Mouse (Mus musculus) left cerebral cortex, postnatal 36 days (tissue): ENCODE measurements around the gene Cic. TPM values are rescaled to one million over a fixed set of nuclear protein-coding genes. Genes with fewer than 3 reads are reported as not detected.

Experiments used
- DNase-seq, 2 experiments: peaks; one replicate each; pipeline ENCODE4 v3.0.0; 2021 to 2022; ENCODE audit warnings: low spot score in 2 of 2, mixed read lengths in 1 of 2
- intact Hi-C: fragments of 180-260 bp; cut with DNase I; formaldehyde crosslinking; loops from one replicate; pipeline ENCODE4 v1.15.1; 2025
- total RNA-seq, 2 experiments: library from RNA; stranded (reverse); gene quantifications; 2 replicates each; pipeline ENCODE4 v1.2.3; 2021

Gene Cic
- total RNA-seq, 2 experiments from 2014 or later, result 206 to 234 TPM

DNA sequence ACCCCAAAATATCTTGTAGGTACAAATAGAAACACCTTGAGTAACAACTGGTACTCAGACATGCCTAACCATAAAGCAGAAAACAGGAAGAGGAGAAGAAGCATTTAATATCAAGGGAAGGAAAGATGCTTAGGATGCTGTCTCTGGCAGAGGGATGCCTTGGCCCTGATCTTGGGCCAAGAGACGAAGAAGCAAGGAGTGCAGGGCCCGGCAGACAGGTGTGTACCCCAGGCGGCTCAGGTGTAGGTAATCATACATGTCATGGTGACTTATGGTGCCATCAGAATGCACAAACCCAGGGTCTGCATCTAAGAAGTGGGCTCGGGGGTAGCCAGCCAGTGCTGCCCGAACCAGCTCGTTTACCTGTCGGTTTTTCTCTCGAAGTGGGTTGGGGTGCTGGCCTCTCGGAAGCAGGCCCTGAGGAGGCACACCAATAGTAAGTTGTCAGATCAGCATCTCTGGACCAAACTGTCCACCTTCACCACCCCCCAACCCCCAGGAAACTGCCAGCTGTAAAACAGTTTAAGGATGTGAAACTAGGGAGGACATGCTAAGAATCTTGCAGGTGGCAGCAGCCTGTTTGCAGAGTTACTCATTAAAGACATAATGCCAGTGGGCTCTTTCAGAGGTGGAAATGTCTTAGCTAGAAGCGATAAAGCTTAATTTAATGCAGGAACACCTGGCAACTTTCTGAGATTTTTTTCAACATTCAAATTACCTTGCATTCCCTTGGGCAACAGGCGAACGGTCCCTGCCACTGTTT is 27.6 kb downstream of the Cic start:
- intact Hi-C loops, result no loop called here
- DNase-seq, result no peak

DNA sequence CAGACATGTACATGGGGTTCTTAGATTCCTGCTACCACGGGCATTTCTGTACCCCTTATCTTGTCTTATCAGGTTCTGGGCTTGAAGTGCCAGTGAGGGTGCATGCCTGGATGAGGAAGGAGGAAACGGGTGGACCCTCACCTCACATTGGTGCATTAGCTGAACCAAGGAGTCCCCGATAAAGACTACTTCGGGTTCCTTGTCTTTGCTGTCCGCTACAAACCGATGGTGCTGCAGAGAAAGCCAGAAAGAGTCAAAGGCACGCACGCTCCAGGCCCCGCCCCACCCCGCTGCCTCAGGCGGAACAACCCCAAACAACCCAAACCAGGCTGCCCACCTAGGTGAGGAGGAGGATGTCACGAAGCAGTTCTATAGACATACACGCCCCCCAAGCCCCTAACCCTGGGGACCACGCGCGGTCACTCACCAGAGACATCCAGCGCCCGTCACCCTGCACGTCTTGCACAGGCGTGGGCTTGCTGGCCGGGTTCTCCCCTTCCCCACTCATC is 29.5 kb downstream of the Cic start:
- intact Hi-C loops, result loop anchor here (2.0 kb wide), 1 partner anchor 14 kb away; no protein-coding TSS in a partner anchor
- DNase-seq, result no peak

DNA sequence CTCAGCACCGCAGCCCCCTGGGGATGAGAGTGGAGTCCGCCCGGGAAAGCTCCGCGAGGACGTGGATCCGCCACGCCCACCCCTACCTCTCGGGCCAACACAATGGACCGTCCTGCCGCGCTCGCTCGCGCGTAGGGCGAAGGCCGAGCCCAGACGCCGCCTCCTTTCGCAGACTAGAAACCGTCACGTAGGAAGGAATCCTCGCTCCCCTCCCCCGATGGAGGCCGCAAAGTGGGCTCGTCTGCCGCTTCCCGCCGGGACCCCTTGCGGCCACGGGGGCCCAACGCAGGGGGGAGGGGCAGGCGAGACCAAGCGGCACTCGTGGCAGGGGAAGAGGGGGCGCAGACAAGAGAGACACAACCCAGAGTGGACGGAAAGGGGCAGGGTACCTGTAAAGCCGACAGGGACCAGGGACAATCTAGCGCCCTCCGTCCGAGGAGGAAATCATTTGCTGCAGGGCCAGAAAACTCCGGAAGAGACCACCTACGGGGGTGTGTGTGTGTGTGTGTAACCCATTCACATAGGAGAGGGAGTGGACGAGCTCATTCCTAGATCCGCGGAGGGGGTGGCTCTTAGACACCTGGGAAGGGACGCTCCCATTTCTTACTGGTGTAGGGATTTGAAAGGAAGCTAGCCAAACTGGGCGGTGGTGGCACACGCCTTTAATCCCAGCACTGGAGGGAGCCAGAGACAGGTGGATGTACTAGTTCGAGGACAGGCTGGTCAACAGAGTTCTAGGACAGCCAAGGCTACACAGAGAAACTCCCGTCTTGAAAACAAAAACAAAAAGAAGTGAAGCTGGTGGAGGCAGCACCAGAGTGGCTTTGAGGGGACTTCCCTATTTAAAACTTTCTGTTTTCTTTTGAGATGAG is 30.2 kb downstream of the Cic start, which contains the start of gene Pafah1b3:
TSS of gene Pafah1b3 (minus strand) at position 533 of the 872 bp plus-strand sequence.
- peak; percentile 83 to 86 for DNase-seq
- intact Hi-C loops, result loop anchor here (2.0 kb wide), 1 partner anchor 15 kb away; no protein-coding TSS in a partner anchor

DNA sequence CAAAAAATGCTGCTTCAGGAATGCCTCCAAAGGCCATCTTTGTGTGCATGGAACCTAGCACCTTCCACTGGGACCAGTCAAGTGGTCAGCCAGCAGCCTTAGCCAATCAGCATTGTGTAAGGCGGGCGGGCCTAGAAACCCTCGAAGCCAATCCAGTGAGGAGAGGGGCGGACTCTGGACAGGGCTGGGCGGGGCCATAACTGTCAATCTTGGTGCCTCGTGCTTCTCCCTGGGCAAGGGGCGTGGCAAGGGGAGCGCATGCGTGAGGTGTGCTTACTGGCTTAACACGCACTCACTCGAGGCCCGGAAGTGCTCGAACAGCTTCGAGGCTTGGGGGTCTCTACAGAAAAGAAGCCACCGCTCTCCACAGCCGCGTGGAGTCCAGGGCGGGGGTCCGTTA is 33.6 kb downstream of the Cic start, which contains the start of gene Prr19:
TSS of gene Prr19 (plus strand) at position 349 of the 400 bp plus-strand sequence.
- intact Hi-C loops, result no loop called here
- DNase-seq, result no peak

DNA sequence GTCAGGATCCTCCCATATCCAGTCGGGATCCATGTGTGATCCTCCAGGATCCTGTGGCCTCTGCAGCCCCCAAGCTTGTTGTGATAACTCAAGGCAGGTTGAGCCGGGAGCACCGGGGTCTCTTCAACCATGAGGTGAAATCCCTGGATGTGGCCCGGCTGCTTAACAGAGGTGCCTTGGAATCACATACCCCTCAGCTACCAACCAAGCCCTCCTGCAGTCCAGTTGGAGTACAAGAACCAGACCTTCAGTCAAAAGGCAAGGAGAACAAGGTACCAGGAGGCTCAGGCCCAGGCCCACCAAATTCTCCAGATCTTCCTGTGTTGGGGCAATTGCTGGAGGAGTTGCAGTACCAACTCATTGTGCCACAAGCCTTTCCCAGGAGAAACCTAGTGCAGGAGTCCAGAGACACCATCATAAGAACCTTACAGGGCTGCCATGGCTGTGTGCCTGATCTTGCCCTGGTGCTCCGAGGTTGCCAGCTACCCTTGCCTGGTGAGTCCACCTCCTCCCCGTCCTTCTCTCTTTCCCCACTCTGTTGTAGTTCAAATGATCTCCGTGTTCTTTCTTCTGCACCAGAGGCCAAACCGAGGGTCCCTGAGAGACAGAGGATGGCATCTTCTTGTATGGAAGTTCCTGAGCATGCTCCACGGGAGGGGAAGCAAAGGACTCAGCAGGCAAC is 35.6 kb downstream of the Cic start:
- DNase-seq, result no peak
- intact Hi-C loops, result no loop called here

DNA sequence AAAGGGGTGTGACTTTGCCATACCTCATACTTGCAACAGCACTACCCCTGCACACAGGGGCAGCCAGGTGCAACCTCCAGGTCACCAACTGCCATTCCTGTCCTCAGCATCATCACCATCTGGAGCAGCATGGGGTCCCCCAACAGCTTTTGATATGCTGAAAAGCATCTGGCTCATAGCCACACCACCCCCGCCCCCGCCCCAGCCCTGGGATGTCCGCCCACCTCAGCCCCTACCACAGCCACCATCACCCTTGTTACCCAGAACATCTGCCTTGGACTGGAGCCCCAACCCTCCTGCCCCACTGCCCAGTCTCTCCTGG is 36.1 kb downstream of the Cic start:
- no peak for DNase-seq
- intact Hi-C loops, result no loop called here

DNA sequence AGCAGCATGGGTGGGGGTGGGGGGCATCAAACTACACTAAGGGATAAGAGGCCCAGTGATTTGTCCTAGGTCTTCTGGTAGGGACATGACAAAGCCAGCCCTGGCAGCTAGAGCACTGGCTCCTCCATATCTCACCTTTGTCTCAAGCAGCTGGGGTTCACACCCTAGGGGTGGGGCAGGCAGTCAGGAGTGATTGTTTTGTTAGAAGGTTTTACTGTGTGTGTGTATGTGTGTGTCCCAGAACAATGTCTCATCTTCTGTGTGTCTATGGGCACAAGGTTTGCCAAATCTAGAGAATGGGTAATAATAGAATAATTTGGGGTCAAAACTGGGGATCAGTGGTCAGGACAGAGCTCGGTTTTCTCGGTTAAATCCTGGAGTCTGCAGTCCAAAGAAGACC is 38.0 kb downstream of the Cic start:
- intact Hi-C loops, result no loop called here
- no peak for DNase-seq

DNA sequence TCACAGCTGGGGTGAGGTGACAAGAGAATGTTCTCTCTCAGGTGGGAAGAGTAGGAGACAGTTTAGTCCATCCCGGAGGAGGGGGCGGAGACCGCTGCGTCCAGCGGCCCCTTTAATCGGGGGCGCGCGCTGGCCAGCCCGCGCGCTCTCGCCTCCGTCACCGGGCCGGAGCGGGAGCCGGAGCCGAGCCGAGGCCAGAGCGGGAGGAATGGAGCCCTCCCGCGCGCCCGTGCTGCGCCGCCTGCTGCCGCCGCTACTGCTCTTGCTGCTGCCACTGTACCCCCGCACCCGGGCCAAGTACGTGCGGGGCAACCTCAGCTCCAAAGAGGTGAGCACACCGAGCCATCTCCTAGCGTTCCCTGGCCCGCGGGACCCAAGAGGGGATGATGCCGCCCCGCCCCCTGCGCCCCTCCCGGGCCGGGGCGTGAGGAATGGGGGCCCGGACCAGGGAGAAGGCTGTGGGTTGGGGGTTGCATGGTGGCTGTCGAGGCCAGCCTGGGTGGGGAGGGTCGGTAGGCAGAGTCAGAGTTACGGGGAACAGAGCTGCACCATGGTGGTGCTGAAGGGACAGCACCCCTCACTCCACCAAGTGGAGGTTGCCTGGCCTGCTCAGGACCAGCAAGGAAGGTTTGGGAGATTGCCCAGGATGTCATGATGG is 38.6 kb downstream of the Cic start, which contains the start of gene Tmem145:
TSS of gene Tmem145 (plus strand) at position 151 of the 658 bp plus-strand sequence.
- intact Hi-C loops, result no loop called here

DNA sequence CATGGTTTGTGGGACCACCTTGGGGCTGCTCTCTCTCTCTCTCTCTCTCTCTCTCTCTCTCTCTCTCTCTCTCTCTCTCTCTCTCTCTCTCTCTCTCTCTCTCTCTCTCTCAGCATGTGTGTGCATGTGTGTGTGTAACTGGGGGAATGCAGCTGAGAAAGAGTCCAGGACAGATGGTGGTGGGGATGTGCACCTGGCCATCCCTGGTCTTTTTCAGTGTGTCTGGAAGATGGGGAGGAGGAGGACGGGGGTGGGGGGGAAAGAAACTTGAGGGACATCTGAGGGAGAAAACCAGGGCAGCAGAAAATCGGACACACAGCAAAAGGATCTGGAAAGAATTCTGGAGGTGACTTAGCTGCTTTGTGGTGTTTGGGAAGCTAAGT is 39.1 kb downstream of the Cic start:
- intact Hi-C loops, result no loop called here
- DNase-seq, result no peak

More for the DNA sequence above, 38.6 kb downstream of the Cic start, which contains the start of gene Tmem145:
- peak; percentile 43 to 65 for DNase-seq

DNA sequence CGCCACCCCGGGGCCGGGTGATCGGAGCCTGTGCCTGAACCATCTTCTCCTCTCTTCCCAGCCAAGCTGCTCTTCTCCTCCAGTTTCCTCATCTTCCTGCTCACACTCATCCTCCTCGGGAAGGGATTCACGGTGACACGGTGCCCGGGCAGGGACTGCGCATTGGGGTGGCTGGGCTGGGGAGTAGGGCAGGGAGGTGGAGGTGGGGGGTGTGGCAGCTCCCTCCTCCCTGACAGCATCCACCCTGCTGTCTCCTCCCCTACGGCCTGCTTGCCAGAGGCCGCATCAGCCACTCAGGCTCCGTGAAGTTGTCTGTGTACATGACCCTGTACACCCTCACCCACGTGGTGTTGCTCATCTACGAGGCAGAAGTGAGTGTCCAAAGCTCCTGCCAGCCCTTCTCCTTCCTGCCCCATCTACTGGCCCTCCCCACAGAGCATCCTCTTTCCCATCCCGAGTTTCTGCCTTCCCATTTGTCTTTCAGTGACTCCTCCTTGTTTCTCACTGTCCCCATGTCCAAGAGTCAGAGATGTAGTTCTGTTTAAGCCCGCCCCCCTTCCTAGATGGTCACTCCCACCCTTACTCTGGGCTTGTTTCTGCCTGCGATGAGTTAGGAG is 41.3 kb downstream of the Cic start:
- DNase-seq, result no peak
- intact Hi-C loops, result no loop called here

DNA sequence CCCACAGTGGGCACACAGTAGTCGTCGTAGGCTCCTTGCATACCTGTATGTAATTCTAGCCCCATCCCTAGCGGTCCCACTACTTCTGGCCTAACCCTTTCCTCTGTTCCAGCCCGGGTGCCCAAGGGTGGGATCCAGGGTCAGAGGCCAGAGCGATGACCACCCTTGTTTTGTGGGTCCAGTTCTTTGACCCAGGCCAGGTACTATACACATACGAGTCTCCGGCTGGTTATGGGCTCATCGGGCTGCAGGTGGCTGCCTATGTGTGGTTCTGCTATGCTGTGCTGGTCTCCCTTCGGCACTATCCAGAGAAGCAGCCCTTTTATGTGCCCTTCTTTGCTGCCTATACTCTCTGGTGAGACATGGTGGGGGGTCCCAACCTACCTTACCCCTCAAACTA is 41.9 kb downstream of the Cic start:
- DNase-seq, result no peak
- intact Hi-C loops, result no loop called here

DNA sequence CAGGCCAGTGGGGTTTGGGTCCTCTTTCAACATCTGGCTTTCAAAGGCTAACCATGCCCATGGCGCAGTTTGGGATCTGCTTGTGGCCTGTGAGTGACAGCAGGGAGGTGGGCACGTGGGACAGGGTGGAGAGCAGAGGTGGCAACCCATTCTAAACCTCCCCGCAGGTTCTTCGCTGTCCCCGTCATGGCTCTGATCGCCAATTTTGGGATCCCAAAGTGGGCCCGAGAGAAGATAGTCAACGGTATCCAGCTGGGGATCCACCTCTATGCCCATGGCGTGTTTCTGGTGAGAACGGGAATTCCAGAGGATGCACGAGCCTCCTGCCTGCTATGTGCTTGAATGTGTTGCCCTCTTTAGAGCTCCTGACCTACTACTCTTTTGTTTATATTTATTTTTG is 43.7 kb downstream of the Cic start:
- no peak for DNase-seq
- intact Hi-C loops, result loop anchor here (10.0 kb wide), 2 partner anchors 236 to 426 kb away; partner anchors contain the start of genes Grik5, Rps19 and Zfp574

DNA sequence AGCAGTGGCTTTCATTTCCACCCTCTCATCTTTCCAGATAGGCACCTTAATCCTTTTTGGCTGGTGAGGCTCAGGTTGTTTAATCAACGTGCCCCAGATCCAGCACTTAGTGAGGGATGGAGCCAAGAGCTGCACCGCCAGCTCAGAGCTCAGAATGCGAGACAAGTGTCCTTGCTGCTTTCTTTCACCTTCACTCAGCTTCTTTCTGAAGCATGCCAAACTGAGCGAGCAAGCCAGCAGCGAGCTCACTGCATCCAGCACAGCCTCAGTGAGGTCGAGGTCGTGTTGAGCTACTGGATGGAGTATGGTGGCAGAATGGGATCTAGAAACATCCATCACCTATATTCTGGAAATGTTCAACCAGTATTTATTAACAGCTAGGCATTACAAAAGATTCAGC is 45.8 kb downstream of the Cic start:
- intact Hi-C loops, result loop anchor here (10.0 kb wide), 2 partner anchors 239 to 429 kb away; partner anchors contain the start of genes Grik5, Rps19 and Zfp574
- DNase-seq, result no peak

DNA sequence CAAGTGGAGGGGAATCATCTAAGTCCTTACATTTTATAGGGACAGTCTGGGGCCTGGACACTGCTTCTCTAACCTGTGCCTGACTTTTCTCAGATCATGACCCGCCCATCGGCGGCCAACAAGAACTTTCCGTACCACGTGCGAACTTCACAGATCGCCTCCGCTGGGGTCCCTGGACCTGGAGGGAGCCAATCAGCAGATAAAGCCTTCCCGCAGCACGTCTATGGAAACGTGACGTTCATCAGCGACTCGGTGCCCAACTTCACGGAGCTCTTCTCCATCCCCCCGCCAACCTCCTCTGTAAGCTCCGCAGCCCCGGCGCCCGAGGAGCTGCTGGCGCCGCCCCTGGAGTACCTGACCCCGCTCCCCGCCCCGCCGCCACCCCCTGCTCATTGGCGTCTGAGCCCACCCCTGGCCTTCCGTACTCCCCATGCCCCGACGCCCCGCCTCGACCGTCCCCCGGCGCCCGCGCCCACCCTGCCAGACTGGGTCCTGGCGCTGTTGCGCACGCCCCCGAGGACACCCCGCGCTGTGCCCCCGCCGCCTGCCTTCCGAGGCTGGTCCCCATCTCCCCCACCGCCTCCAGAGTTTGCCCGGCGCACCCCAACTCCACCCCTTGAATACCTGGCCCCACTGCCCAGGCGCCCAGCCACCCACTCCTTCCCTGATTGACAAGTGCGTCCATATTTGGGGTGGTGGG is 47.3 kb downstream of the Cic start:
- no peak for DNase-seq
- intact Hi-C loops, result loop anchor here (10.0 kb wide), 2 partner anchors 240 to 430 kb away; partner anchors contain the start of genes Grik5, Rps19 and Zfp574

DNA sequence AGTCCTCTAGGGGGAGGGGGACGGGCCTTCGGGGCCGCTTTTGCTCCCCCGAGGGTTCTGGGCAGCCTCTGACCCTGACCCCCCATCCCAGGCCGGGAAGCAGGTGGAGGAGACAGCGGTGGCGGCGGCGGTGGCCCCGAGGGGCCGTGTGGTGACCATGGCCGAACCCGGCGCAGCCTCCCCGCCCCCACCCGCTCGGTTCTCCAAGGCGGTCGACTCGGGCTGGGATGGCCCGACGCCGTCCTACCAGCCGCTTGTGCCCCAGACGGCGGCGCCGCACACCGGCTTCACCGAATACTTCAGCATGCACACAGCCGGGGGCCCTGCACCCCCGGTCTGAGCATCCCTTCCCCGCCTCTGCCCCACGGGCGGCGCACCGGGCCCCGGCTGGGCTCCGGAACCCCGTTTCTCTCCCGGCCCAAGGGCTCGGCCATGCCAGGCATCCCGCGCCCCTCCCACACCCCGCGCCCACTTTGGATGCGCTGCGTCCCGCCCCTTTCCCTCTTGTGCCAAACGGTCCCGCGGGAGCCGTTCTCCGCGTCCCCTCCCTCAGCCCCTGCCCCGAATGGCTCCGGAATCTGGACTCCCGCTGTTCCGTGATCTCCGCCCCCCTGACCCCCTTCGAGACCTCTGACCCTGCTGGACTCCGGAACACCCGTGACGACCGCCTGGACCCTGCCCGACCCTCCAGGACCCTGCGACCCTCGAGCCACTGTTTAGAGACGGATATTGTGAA is 48.0 kb downstream of the Cic start:
- no peak for DNase-seq
- intact Hi-C loops, result loop anchor here (1.0 to 10.0 kb wide), 5 partner anchors 37 to 431 kb away; partner anchors contain the start of genes Grik5, Rps19 and Zfp574

DNA sequence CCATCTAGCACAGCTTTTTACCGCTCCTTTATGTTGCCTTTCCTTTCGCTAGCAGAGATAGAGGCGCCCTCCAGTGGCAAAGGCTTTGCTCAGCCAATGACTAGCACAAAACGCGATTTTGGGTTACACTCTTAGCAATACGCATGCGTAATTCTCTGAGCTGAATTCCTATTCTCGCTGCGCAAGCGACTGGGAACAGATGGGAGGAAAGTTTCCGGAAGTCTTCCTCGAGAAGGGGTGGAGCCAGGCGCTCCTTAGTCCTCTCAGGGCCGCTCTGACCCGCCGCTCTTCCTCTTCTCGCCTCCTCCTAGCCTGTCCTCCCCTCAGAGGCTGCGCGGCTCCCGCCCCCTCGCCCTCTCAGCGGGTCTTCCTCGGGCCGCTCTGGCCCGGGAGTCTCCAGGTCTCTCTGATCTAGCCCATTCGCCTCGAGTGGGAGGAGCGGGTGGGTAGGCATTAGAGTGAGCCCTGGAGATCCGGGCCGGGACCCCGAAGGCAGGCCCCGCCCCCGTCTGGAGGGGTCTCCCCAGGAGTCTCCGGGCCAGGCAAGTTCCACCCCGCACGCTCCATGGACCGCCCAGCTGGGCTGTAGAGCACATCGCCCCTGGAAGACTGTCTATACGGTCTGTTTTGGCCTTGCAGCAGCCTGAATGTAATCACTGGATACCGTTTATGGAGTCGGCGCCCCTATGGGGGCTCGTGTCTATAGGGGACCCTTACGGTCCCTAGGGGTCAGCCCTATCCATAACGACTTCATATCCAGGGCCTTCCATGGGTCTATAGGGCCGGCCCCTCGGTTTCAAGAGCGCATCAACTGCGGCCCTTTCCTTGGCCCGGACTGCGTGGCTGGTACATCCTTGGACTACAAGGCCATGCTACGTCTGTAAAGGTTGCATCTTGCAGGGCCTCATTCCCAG is 49.3 kb downstream of the Cic start, which contains the start of gene Megf8:
TSS of gene Megf8 (plus strand) at position 633 of the 914 bp plus-strand sequence.
- DNase-seq, result peak; percentile 92 to 95
- intact Hi-C loops, result loop anchor here (1.0 to 10.0 kb wide), 5 partner anchors 38 to 432 kb away; partner anchors contain the start of genes Grik5, Rps19 and Zfp574
